Mouse (Mus musculus): ENCODE results near the gene Tubb2a. TPM values are rescaled to one million over a fixed set of nuclear protein-coding genes. Genes with fewer than 3 reads are reported as not detected.

Gene Tubb2a
- 3,061 and 3,550 TPM in 2 replicates for polyA plus RNA-seq (2015; fragmentation: Nextera tagmentation; extraction: Ambion mirVana)

DNA sequence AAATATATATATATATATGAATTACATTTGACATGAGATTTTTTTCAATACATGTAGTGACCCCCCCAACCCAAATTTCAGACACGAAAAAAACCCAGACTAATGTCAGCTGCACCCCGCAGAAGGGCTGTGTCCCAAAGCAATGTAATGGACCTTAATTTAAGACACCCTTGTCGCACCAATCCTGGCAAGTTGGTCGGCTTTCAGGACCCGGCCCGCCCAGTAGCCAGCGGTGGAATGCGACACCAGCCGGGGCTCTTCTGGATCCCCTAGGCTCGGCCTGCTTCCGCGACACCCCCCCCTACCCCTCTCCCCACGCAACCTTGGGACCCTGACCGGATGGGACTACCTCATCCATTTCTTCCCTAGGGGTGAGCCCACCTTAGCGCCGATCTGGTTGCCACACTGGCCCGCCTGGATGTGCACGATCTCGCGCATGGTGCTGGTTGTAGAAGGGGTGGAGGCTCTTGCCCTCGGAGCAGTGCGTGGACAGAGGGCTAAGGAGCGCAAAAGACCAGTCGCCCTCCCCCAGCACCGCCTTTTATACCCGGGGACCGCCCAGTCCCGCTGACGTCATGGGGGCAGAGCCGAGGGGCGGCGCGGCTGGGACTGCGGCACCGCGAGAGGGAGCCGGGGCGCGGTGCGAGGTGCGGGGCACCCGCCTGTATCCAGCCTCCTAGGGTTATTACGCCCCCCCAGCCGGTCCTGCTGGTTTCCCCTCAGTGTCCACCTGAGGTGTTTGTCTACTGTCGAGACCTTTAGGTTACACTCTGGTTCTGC lies at the start of gene Tubb2a:
TSS of gene Tubb2a (minus strand) at position 516 of the 780 bp plus-strand sequence.

DNA sequence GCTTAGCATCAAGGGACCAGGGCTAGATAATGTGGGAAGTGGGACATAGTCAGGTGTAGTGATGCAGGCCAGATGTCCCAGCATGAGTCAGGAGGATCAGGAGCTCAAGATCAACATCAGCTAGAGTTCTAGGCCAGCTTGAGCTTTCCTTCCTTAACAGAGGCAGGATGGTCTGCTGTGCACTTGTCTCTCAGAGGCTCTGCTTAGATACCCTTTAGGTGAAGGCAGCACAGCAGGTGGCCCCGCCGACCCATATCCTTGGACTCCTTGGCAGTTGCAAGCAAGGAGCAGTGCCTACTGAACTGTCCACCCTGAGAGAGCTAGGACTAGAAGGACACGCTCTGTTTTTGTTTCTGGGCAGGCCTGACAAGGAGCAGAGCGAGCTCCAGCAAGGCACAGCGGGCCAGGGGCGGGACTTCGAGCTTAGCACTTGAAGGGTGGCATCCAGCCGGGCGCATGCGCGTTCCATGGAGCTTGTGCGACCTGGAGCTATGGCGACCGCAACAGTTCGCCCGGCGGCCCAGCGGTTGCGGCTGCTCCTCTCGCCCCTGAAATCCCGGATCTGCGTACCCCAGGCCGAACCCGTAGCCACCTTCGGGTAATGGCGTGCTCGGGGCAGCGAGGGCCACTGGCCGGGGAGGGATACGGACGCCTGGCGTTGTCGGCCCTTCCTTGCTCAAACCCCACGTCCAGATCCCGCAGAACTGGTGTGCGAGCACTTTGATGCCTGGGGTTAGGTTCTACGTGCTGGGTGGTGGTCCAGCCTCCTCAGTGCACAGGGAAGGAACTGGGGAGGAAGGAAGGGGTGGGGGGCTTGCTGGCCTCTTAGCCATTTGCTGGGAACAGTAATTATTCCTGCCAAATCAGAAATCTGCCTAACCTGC lies 40.4 kb downstream of the Tubb2a start, which contains the start of gene Bphl:
TSS of gene Bphl (plus strand) at position 426 of the 884 bp plus-strand sequence.

Other genes with a start within 250 kb of the Tubb2a start
- gene Serpinb6e, start 234.6 kb downstream of the Tubb2a start, polyA plus RNA-seq (2015; fragmentation: Nextera tagmentation; extraction: Ambion mirVana) = not detected in 2 replicates
- 0.46 and 1.9 TPM in 2 replicates for gene Serpinb6c, start 172.3 kb downstream of the Tubb2a start, polyA plus RNA-seq (2015; fragmentation: Nextera tagmentation; extraction: Ambion mirVana)
- gene Nqo2, start 113.3 kb downstream of the Tubb2a start, polyA plus RNA-seq (2015; fragmentation: Nextera tagmentation; extraction: Ambion mirVana) = 10.1 and 11.1 TPM in 2 replicates
- 5.7 and 6.7 TPM in 2 replicates for gene Ripk1, start 75.6 kb downstream of the Tubb2a start, polyA plus RNA-seq (2015; fragmentation: Nextera tagmentation; extraction: Ambion mirVana)
- gene Serpinb6a, start 75.2 kb downstream of the Tubb2a start, polyA plus RNA-seq (2015; fragmentation: Nextera tagmentation; extraction: Ambion mirVana) = 50.3 and 62.6 TPM in 2 replicates
- 48.2 and 53.5 TPM in 2 replicates for gene Bphl, start 40.4 kb downstream of the Tubb2a start, polyA plus RNA-seq (2015; fragmentation: Nextera tagmentation; extraction: Ambion mirVana)
- gene Tubb2b, start 52.5 kb upstream of the Tubb2a start, polyA plus RNA-seq (2015; fragmentation: Nextera tagmentation; extraction: Ambion mirVana) = 530 and 635 TPM in 2 replicates
- 87.3 and 108 TPM in 2 replicates for gene Psmg4, start 85.0 kb upstream of the Tubb2a start, polyA plus RNA-seq (2015; fragmentation: Nextera tagmentation; extraction: Ambion mirVana)